Mouse (Mus musculus) urinary bladder, postnatal 25 days (tissue): ENCODE data around the gene Ccdc57.
A peak's percentile ranks its signal among the peaks of the same experiment; 100 is the strongest.

Source experiments
- DNase-seq: peaks from one replicate; pipeline ENCODE4 v3.0.0; 2022; ENCODE audit warnings: low spot score

Gene Ccdc57

DNA sequence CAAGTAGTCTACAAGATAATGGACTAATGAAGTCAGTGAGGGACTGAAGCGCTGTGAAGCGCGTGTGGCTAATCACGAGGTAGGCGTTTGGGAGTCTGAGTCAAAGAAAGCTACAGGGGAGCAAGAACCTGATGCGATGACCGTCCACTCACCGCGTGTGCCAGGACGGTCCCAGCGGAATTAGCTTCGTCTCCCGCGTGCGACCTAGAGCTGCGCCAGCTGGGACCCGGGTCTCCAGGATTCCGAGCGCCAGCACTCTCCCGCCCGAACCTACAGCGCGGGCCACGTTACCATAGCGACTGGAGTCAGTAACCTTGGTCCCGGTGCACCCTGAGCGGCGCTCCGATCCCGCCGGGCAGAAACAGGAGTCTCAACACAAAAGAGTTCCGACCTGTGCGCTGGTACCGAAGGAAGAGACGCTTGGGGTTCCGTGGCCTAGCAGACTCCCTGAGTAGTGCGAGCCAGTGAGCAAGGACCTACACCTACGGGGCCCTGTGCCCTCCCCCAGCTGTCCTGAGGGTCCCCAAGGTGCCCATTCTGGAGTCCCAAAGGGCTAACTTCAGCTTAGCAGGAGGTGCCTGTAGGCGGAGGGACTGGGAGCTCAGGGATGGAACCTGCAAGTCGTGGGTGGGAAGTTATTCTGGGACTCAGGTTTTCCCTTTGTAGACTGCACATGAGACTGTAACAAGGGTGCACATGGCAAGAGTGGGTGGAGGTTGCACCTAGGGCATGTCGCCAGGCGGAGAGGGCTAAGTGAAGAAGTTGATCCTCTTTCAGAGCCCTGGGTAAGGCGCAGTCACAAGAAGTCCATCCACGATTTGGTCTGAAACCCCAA is at the start of gene Ccdc57:
Gene Ccdc57, minus strand, starts transcription at position 309 of the 835 bp plus-strand sequence.
- DNase-seq: peak; percentile 89

DNA sequence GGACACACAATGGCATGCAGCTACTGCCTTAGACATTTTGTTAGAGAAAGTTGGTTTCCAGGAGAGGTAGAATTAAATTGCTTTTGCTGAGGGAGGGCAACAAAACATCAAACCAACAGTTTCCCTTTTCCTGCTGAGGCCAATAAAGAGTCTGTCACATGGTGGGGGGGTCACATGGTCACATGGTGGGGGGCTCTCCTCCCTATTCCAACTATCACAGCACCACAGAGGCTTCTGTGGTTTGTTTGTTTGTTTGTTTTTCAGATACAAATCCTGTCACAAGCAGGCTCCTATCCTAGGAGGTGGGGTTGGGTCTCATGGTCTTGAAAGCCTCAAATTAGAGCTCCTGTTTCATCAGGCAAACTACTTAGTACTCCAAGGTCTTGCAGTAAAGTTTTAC is 49.8 kb upstream of the Ccdc57 start:
- no peak for DNase-seq

DNA sequence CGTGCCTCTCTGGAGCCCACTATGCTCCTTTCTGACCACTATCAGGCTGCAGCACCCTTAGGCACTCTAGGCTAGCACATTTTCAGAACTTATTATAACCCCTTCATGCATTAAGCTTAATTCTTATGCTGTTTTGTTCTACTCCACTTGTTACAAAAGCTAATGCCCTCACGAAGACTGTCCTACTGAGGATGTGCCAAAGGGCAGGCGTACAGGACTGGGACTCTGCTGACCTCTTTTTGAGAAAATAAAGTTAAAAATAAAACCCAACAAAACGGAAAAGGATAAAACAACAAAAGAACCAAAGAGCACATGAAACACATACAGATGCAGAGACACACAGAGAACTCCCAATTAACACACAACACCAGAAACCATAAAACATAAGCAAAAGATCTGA is 49.0 kb upstream of the Ccdc57 start:
- no peak for DNase-seq

DNA sequence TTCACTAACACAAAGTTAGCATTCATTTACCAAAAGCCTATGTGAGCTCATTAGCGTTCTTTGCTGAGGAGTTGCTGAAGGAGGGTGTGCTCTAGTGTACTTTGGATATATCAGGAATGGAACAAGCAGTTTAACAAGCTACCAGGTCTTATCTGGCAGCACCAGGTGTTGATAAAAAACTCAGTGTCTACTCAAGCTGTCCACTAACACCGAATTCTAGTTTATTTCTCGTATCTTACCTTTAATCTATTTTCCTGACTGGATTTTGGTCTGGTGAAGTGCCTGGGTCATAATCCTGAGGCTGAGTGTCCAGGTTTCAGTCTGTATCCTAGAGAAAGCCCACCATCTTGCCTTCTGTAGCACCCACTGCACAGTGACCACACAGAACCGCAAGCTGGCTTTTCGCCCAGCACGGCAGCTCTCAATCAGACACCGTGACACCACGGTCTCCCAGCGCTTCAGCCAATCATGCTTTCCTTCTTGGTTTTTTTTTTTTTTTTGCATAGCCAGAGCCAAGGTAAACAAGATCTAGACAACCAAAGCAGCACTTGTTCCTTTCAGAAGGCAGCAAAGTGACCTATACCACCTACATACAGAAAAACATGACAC is 47.9 kb upstream of the Ccdc57 start:
- DNase-seq: no peak

DNA sequence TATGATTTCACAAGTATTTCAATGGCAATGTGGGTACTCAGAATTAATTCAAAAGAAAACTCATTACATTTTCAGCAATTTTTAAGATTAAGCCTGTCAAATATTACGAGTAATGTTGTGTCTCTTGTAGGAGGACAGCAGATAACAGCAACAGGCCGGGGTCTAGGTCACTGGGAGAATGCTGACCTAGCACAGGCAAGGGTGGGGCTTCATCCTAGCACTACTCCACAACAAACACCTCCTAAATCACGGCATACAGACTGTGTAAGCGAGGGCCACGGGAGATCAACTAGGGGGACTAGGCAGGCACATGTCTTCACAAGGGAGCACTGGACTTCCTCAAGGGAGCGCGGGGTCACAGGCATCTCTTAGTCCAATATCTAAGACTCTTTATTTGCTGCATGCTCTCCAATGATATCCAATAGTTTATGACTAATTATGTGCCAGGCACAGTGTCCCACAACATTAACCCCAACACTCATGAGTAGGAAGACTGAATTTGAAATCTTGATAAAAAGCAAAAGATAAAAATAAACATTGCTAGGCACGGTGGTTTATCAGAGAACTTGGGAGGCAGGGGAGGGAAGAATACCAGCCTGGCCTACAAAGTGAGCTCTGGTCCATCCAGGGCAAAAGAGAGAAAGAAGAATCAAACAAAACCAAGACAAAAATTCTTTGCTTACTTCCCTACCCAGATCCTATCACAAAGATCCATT is 47.2 kb upstream of the Ccdc57 start:
- DNase-seq: no peak

DNA sequence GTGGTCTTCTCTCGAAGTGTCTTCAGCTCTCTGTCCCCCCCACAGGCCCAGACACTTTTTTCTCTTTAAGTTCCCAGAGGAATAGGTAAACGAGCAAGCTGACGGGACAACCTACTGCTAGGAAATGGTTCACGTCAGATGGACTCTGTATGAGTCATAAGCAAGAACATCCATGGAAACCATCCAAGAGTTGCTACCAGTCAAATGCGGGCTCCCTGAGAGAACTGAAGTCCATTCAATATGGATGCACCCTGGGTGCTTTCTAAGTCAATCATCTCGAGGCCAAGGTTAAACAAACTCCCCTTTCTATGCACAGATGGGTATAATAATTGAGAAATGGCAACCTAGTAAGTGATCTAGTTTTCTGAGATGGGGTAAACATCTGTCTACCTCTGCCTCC is 40.6 kb upstream of the Ccdc57 start:
- no peak for DNase-seq

DNA sequence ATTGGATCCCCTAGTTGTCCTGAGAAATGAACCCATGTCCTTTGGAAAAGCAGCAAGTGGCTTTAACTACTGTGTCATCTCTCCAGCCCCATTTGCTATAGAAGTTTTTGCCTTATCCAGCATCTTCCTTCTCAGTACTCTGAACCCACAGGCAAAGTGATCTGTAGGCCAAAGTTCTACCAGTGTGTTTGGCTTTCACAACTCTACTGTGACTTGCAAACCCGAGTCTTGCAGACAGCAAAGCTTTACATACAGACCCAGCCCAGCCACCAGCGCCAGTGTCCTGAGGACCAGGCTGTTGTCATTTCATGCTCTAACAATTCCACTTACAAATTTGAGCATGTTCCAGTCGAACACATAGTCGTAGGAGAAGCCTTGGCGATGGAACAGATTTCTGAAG is 38.6 kb upstream of the Ccdc57 start:
- DNase-seq: no peak

DNA sequence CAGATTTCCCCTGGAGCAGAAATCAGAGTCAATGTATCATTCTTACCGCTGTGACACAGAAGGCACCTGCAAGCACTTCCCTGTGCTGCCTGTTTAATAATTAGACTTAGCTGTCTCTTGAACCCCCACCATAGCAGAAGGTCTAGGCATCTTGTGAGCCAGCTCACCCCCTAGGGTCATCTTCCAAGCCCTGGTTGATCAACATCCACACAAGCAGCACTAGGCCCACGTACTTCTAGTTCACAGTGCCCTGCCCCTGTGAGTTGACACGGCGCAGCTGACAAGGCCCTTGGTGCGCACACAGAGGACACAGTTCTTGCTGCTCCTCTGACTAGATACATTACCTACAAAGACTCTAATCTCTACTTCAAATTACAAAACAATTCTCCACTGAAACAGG is 37.1 kb upstream of the Ccdc57 start:
- DNase-seq: no peak

DNA sequence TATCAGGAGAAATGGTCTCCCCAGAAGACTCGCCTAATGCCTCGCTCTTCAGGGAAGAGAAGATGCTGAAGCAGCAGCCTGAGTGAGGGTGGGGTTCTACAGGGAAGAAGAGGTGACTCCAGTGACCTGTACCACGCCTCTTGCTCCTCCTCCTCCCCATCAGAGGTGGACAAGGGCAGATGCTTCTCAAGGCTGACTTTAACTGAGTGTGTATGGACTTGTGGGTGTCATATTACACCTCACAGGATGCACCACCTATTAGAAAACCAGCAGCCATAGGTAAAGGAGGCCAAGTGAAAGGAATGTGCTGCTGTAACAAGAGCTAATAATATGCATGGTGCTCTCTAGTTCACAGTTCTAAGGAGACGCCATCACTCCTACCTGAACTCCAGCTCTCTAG is 32.9 kb upstream of the Ccdc57 start:
- no peak for DNase-seq

DNA sequence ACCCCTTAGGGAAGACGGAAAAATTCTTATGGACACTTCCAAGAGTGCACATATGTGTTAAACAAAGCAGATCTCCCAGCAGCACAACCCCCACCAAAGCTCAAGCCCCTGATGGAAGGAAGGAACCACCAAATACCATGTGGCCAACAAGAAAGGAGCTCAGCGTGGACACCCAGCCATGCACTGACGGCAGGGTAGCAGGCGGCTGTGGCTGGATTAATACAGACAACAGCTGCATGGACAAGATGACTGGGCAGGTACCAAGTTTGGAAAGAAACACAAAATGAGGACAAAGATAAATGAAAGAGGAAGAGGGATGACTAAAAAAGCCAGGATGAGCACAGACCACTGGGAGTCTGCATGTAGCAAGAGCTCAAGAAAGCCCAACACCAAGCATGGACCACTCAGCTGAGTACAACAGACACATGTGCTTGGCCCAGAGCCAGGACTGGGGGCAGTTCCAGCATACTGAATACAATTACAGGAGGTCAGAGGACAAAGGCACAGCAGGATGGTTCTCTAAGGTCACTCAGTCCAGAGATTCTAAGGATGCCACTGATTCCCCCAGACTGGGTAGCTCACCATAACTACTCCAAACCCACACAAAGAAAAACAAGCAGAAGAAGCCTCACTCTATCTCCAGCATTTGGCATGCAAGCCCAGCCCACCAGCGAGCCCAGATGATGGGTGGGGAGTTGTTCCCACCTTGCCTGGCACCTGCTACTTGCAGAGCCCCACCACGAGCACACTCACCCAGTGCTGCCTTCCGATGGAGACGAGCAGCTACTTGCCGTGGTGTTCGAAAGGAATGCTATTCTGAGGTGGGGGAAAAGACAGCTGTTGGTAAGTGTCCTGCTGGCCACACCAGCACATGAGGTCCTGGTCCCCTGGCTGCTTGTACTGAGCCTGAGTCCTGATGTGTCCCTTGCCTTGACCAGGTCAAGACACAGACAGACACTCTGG is 31.8 kb upstream of the Ccdc57 start:
- DNase-seq: no peak

DNA sequence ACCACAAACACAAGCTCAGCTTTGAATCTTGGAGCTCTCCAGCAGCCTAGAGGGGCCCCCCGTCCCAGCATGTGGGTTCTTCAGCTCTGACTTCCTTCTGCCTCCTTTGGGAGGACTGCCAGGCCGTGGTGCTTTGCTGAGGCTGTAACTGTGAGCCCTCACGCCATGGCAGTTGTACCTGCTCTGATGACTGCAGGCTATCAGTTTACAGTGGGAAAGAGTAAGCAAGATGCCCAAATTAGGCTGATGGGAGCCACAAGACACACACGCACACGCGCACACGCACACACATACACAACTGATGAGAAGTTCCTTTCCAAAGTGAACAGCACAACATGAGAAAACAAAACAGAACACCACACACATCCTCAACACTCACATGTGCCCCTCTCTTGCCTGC is 30.2 kb upstream of the Ccdc57 start:
- no peak for DNase-seq

DNA sequence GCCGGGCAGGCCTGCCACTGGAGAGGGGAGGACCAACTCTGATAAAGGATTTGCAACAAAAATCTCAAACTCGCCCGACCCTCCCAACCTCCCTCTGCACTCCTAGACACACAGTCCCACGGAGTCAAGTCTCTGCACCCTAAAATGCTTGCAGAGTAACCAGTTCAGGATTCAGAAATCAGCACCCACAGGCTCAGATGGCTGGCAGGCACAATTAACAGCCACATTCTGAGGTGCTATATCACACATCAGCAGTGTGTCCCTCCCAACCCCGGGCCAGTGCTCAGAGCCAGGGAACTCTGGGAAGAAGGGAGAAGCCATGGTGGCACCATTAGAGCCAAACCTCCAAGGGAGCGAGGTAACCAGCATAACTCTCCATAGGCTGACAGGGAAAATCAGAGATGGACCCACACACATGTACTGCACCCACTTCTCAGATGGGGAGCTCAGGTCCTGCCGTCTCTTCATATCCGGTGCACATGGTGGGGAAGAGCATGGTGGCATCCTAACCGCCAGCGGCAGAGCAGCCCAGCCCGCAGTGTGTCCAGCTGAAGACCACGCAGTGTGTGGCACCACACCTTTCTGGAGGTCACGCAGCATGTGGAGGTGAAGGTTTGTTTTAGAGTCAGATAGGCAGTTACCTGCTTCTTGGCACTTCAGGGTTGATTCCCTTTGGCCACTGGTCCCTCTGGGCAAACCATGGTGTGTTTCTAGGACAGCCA is 29.5 kb upstream of the Ccdc57 start:
- DNase-seq: no peak

DNA sequence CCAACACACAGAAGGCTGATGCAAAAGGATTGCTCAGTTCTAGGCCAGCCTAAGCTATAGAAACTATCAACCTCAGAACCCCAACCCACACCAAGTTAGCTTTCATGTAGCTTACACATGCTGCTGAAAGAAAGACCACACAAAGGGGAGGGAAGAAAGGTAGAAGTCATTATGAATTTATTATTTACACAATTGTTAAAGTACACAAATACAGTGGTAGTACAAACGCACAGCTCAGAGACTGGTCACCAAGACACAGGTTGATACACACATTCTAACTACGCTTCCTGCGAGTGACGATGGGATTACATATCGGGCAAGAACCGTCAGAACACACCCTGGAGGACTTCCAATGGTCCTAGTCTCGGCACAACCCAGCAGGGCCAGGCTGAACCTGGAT is 28.9 kb upstream of the Ccdc57 start:
- no peak for DNase-seq

DNA sequence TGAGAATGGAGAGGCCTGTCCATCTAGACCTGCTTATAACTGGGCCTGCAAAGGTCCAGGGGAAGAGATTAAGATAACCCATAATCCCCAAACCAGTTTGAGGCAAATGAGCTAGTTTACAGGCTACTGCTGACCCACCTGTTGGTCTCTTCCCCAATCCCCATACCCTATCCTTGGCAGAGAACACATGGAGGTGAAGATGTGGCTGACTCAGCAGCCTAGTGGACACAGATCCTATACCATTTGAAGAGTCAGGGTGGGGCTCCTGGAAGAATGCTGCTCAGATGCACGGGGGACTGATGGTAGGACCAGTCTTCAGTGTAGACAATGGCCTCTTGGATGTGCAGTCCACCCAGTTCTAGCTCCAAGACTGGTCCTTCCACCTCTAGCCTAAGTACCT is 27.6 kb upstream of the Ccdc57 start:
- DNase-seq: no peak

DNA sequence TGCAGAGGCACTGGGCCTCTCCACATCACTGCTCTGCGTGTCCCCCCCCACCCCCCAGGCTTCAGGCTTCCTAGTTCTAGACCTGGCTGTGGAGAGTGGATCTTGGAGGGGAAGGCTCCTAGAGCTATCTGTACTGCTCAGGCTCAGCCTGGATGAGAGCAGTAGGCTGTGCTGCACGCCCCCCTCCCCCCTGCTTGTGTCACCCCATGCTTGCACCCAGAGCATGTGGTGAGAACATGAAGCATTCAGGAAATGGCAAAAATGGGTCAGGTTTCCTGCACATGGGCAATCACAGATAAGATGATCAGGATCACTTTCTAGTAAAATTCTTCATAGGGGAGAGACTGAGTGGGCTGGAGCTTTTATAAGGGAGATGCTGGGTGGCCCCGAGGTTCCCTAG is 26.9 kb upstream of the Ccdc57 start:
- no peak for DNase-seq

DNA sequence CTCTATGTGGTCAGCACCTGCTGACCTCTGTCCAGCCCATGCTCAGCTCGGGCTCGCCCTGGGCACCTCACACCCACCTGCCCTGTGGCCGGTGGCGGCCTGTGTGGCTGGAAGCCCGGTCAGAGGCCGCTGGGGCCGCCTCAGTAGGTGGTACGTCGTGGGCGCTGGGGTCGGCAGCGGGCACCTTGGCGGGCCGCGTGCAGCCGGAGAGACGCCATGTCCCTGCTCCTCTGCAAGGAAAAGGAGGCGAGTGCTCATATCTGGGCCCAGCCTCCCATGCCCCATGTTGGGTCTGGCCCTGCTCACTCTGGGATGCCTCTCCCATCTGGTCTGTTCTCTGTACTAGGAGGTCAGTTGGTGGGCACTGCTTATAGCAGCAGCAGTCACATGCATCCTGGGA is 26.4 kb upstream of the Ccdc57 start:
- no peak for DNase-seq

DNA sequence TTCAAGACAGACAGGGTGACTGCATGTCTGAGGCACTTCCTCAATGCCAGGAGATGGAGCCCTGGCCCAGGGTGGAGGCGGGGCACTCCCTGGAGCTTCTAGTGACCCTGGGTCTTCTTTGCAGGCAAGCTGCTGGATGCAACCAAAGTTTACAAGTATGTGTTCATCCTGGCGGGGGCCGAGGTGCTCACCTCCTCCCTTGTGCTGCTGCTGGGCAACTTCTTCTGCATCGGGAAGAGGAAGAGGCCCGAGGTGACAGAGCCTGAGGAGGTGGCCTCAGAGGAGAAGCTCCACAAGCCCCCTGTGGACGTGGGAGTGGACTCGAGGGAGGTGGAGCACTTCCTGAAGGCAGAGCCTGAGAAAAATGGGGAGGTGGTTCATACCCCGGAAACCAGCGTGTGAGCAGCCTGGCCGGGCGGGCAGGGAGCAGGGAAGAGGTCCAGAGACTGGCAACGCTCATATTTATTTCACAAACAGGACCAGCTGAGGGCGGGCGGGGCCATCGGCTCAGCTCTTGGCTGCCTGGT is 25.1 kb upstream of the Ccdc57 start:
- DNase-seq: no peak

DNA sequence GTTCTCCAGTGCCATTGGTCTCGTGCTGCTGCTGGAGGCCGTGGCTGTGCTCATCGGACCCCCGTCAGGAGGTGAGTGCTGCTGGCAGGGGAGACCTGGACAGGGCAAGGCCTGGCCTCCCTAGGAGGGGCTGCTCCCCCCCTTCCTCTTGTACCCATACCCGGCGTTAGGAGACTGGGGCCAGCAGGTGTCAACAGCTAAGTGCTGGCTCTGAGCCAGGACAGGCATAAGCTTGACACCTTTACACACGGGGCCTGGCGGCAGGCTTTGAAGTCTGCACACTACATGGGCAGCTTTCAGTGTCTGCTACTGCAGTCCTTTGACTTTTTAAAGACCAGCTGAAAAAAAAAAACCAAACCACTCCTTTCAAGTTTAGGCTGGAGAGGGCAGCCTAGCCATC is 24.4 kb upstream of the Ccdc57 start:
- no peak for DNase-seq

DNA sequence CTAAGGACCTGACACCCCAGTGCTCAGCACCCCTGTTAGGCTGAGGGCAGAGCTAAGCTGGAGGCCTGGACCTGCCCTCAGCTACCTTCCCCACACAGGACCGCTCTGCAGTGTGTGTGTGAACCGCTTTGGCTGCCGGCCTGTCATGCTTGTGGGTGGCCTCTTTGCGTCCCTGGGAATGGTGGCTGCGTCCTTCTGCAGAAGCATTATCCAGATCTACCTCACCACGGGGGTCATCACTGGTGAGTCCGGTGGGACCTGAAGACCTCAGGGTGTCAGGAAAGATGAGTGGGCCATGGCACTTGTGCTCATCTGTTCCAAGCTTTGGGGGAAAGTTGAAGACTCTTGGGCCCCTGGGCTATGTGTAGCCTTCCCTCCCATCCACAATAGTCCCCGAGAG is 23.0 kb upstream of the Ccdc57 start:
- DNase-seq: no peak

DNA sequence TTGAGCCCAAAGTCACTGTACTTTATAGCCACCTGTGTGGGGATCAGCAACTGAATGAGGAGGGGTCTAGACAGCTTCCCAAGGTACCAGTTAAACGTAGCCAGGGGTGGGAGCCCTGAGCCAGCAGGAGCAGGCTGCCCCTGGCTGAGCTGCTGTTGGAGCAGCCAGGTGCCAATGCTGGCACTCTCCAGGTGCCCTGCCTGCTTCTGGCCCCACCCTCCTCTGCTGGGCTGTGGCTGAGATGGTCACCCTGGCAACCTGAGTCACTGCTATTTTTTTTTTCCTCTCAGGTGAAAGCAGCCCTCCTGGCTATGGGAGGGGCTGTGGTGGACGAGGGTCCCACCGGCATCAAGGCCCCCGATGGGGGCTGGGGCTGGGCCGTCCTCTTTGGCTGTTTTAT is 22.3 kb upstream of the Ccdc57 start:
- no peak for DNase-seq
